Comparison of ENCODE assay signal across 10 mouse cellular contexts in the genomic region with DNA sequence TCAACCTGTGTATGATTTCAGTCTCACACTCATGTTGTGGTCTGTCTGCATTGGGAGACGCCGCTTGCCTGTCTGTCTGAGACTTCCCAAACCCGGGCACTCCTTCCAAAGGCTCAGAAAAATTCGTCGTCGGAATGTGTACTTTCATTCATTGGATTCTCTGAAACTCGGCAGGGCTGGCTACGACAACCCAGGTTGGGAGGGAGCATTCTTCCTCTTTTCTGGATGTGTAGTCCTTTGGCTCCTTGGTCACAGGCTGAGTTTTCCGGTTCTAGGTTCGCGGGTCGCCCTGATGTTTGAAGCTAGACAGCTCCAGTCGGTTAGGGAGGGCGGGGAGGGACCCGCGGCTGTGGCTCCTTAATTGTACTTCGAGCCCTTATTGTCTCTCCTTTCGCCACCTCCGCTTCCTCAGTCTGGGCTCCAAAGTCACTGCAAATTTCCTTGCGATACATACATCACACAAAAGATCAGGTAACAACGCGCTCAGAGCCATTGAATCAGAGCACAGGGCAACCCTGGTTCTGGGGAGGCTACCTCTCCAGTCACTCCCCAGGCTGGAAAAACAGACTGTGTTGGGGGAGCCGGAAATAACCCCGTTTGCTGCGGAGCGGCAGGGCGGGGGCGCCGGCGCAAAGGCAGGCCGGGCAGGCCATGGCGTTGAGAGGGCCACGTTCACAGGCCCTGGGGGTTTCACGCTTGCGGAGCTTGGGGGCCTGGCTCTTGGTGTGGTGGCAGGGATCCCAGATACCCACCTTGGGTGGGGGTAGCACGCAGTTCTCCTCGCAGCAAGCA. TPM values are rescaled to one million over a fixed set of nuclear protein-coding genes. Genes with fewer than 3 reads are reported as not detected.
A peak's percentile ranks its signal among the peaks of the same experiment; 100 is the strongest.
DNase-seq lines count a peak whose midpoint lies in the region; ATAC-seq and TF ChIP-seq lines count a peak whose summit lies in the region.
"Had no signal": no experiment of that assay in that cellular context is flagged by ENCODE, and none has a peak within 500 bp of the region (broad histone marks: within the 10 kb centered on the region; RNA-seq: fewer than 3 reads in every experiment).

No protein-coding gene starts in this region.

- intact Hi-C loops in left cerebral cortex, postnatal 4 days (cut with DNase I): no loop called here

- peak overlapping the region; percentile 29; the same call in 1 of the 2 replicates for H3K4me3 ChIP-seq in E14TG2a.4 (replicated peaks; ENCODE audit: low read length)
- peak overlapping the region; percentile 43 for H3K4me3 ChIP-seq in embryonic fibroblast, embryonic 13.5 days (ENCODE audit: insufficient read depth, low read length)
- peak overlapping the region; percentile 8; the same call in 1 of the 2 replicates for H3K4me3 ChIP-seq in liver, embryonic 15.5 days (replicated peaks)

- H3K9me3 ChIP-seq in E14TG2a.4 (ENCODE audit: low read length): peaks cover 13% of the 10 kb centered on the region; the same call in 1 of the 2 replicates
- no peaks in the 10 kb centered on the region for H3K9me3 ChIP-seq in liver, embryonic 15.5 days (replicated peaks)

- H3K27me3 ChIP-seq in E14TG2a.4 (ENCODE audit: insufficient read depth, low read length): peaks cover 99% of the 10 kb centered on the region
- H3K27me3 ChIP-seq in liver, embryonic 15.5 days: peaks cover 100% of the 10 kb centered on the region

- H3K4me2 ChIP-seq in liver, embryonic 15.5 days: peak overlapping the region; percentile 30

- peak overlapping the region; percentile 31; the same call in 1 of the 2 replicates for H3K27ac ChIP-seq in embryonic fibroblast, embryonic 13.5 days (ENCODE audit: insufficient read depth, low read length)
- no peak overlapping the region for H3K27ac ChIP-seq in liver, embryonic 15.5 days (replicated peaks)

- no peak for ATAC-seq in liver, embryonic 15.5 days (ENCODE audit: insufficient read depth)

- 2% methylated on average over 37 of the region's 37 CpGs for WGBS in liver, embryonic 15.5 days (ENCODE audit: insufficient replicate concordance)

- peaks cover 46% of the 10 kb centered on the region for H3K4me1 ChIP-seq in E14TG2a.4 (replicated peaks; ENCODE audit: low read depth, low read length)
- H3K4me1 ChIP-seq in embryonic fibroblast, embryonic 13.5 days (ENCODE audit: control insufficient read depth, insufficient read depth, low read length): no peaks in the 10 kb centered on the region
- H3K4me1 ChIP-seq in liver, embryonic 15.5 days (replicated peaks): peaks cover 6% of the 10 kb centered on the region; the same call in 1 of the 2 replicates

- no peaks in the 10 kb centered on the region for H3K36me3 ChIP-seq in E14TG2a.4 (ENCODE audit: insufficient read depth, low read length)
- no peaks in the 10 kb centered on the region for H3K36me3 ChIP-seq in liver, embryonic 15.5 days (replicated peaks)

- peak; percentile 70 for DNase-seq in kidney, adult 18-20 months
- DNase-seq in kidney, adult 11 months: no peak
- DNase-seq in layer of hippocampus, postnatal 36 days: no peak
- DNase-seq in layer of hippocampus, adult 11-12 months (ENCODE audit: low spot score): no peak
- no peak for DNase-seq in left cerebral cortex, postnatal 4 days

- no peak for TF ChIP-seq CTCF in E14TG2a.4 (conservative IDR thresholded peaks at IDR 0.05; ENCODE audit: low read length)
- no peak for TF ChIP-seq CTCF in embryonic fibroblast, embryonic 13.5 days (IDR thresholded peaks at IDR 0.05; ENCODE audit: borderline replicate concordance, insufficient read depth, low read length)

- H3K9ac ChIP-seq in liver, embryonic 15.5 days: no peak overlapping the region

- no peak for TF ChIP-seq POLR2A in embryonic fibroblast, embryonic 13.5 days (IDR thresholded peaks at IDR 0.05; ENCODE audit: low read depth, low read length)

RNA-seq across cellular contexts. Expression of gene Hoxc9, which starts 0.6 kb away (rescaled TPM):
- 4.9 and 6.2 TPM in 2 replicates for polyA plus RNA-seq in embryonic fibroblast, embryonic 13.5 days (2011; ENCODE audit: insufficient read length, low read depth, missing spikeins)
- not detected in 2 replicates for polyA plus RNA-seq in liver, embryonic 15.5 days (2015; fragmentation: Nextera tagmentation; extraction: Ambion mirVana)
- total RNA-seq in layer of hippocampus, postnatal 36 days (2021): not detected
- total RNA-seq in left cerebral cortex, postnatal 4 days (2021): not detected
- total RNA-seq: neutrophil, adult 5-6 weeks had no signal
- polyA plus RNA-seq: embryonic facial prominence, embryonic 14.5 days had no signal

RNA-seq across cellular contexts. Expression of gene Hoxc5, which starts 9.6 kb away (rescaled TPM):
- polyA plus RNA-seq in embryonic fibroblast, embryonic 13.5 days (2011; ENCODE audit: insufficient read length, low read depth, missing spikeins): 7.6 and 11.0 TPM in 2 replicates
- 0.10 and 0.22 TPM in 2 replicates for polyA plus RNA-seq in liver, embryonic 15.5 days (2015; fragmentation: Nextera tagmentation; extraction: Ambion mirVana)
- total RNA-seq in layer of hippocampus, postnatal 36 days (2021): not detected
- total RNA-seq in left cerebral cortex, postnatal 4 days (2021): not detected
- total RNA-seq: neutrophil, adult 5-6 weeks had no signal

RNA-seq across cellular contexts. Expression of gene Hoxc10, which starts 10.2 kb away (rescaled TPM):
- 7.3 and 16.6 TPM in 2 replicates for polyA plus RNA-seq in embryonic fibroblast, embryonic 13.5 days (2011; ENCODE audit: insufficient read length, low read depth, missing spikeins)
- polyA plus RNA-seq in liver, embryonic 15.5 days (2015; fragmentation: Nextera tagmentation; extraction: Ambion mirVana): not detected in 2 replicates
- total RNA-seq in layer of hippocampus, postnatal 36 days (2021): not detected
- total RNA-seq in left cerebral cortex, postnatal 4 days (2021): not detected
- total RNA-seq: neutrophil, adult 5-6 weeks had no signal
- polyA plus RNA-seq: embryonic facial prominence, embryonic 14.5 days had no signal

RNA-seq across cellular contexts. Expression of gene Hoxc8, which starts 13.6 kb away (rescaled TPM):
- 28.5 and 45.5 TPM in 2 replicates for polyA plus RNA-seq in embryonic fibroblast, embryonic 13.5 days (2011; ENCODE audit: insufficient read length, low read depth, missing spikeins)
- 0.03 TPM in 1 of 2 replicates, not detected in the other for polyA plus RNA-seq in liver, embryonic 15.5 days (2015; fragmentation: Nextera tagmentation; extraction: Ambion mirVana)
- not detected for total RNA-seq in layer of hippocampus, postnatal 36 days (2021)
- not detected for total RNA-seq in left cerebral cortex, postnatal 4 days (2021)
- total RNA-seq: neutrophil, adult 5-6 weeks had no signal
- polyA plus RNA-seq: embryonic facial prominence, embryonic 14.5 days had no signal

RNA-seq across cellular contexts. Expression of gene Hoxc6, which starts 21.2 kb away (rescaled TPM):
- 42.6 and 61.8 TPM in 2 replicates for polyA plus RNA-seq in embryonic fibroblast, embryonic 13.5 days (2011; ENCODE audit: insufficient read length, low read depth, missing spikeins)
- polyA plus RNA-seq in liver, embryonic 15.5 days (2015; fragmentation: Nextera tagmentation; extraction: Ambion mirVana): 0.09 TPM in 1 of 2 replicates, not detected in the other
- not detected for total RNA-seq in layer of hippocampus, postnatal 36 days (2021)
- not detected for total RNA-seq in left cerebral cortex, postnatal 4 days (2021)
- total RNA-seq: neutrophil, adult 5-6 weeks had no signal
